Mouse (Mus musculus) adrenal gland, postnatal 14 days (tissue): ENCODE data around the gene Ano2. TPM values are rescaled to one million over a fixed set of nuclear protein-coding genes. Genes with fewer than 3 reads are reported as not detected.

Source experiments
- DNase-seq: peaks from one replicate; pipeline ENCODE4 v3.0.0; 2021; ENCODE audit warnings: mixed read lengths
- total RNA-seq: library from RNA; stranded (reverse); gene quantifications from 2 replicates; pipeline ENCODE4 v1.2.3, GENCODE M21; 2021

Gene Ano2
- total RNA-seq, 1 experiment from 2014 or later = not detected

DNA sequence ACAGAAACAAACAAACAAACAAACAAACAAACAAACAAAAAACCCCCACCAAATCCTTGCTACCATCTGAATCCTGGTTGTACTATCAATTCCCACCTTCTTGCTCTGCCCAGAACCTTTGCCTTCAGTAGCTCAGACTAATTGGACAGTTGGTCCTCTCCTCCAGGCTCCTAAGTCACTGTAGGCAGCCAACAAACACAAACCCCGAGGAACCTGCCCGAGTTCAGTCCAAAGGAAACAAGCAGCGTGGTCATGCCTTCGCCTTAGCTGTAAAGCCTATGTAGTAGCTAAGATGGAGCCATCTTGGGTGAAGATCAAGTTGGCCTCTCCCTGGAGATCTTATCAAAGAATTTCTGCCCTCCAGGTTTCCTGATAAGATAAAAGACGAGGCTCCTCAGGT lies 362.9 kb downstream of the Ano2 start:
- no peak for DNase-seq

DNA sequence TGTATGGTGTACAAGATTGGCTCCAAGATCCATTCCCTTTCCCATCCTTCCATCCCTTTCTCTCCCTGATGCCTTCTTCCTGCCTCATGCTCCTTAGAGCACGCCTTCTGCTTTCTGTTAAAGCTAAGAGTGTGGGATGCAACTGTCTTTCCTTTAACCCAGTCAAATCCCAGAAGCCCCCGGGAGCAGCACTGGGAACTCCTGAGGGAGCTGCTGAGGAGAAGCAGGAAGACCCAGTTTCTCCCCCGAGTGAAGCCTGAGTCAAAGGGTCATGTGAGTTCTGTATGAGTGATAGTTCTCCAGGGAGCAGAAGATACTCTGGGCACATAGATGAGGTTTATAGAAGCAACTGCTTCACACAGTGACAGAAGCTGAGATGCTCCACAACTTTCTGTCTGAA lies 367.5 kb downstream of the Ano2 start:
- DNase-seq = no peak

DNA sequence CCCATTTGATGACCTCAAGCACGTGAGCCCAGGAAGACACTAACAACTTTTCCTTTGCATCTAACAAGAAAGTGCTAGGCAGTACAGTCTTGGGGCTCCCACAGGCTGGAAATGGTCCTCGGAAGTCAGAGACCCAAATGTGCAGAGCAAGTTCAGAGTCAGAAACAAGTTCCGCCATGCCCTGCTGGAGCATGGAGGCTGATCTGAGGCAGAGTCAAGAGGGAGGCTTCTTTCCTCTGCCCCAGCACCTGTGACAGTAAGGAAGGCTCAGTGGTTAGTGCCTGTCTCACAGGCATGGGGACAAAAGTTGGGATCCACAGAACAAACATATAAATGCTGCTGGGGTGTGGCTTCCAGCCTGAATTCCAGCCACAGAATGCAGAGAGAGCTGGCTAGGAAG lies 390.3 kb downstream of the Ano2 start:
- no peak for DNase-seq

DNA sequence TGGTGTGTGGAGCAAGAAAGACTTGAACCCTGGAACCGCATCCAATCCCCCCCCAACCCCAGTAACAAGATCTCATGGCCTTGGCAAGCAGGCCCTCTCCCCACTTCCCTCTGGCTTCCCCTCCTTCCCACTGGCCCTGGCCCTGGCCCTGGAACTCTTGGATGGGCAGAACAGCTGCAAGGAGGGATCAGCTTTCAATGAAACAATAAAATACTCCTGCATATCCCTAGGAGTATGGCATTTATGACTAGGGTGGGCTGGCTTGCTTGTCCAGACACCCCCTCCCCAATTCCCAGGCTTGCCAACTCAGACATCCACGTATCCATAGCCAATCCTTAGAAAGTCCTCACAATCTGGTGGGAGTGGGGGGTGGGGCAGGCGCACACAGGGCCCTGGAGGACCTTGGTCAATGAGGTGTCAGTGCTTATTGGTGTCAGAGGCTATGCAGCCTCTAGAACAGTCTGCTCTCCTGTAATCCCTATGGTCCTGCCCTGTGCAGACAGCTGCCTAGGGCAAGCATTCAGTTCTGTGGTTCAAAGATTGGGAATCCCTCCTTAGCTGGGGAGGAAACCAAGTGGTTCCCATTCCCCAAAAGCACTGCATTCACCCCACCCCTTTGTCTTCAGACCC lies 396.2 kb downstream of the Ano2 start:
- no peak for DNase-seq

DNA sequence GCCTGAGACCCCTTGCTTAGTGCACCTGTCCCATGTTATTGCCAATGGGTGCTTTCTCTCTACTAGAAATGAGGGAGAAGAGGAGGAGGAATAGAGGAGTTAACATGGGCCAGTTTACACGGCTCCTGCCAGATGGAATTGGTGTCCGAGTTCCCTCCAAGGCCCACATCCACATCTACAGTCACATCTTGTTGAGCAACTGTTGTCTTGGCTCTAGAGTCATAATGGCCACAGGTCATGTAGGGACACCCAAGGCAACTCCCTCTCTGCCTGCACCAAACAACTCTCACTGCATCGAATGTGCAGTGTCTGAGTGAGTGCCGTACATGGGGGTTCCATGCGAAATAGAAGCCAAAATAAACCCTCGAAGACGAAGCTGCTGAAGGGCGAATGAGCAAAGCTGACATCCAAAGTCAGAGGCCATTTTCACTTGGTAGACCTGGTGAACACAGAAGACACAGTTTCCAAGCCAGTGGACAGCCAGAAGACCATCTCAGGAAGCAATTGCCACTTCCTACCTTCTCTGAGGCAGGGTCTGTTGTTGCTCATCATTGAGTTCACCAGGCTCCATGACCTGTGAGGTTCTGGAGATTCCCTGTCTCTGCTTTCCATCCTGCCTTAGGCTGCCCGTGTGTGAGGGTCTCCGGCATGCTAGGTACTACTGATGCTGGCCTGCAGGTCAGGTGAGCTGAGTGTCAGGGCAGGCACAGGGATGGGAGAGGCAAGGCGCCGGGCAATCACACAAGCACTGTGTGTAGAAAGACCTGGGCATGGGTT lies 398.5 kb downstream of the Ano2 start:
- DNase-seq = peak; percentile 20

Other genes with a start within 250 kb of the Ano2 start
- gene Cd9, start 195.6 kb upstream of the Ano2 start, total RNA-seq = 135 and 148 TPM in 2 replicates
- gene Vwf, start 143.6 kb upstream of the Ano2 start, total RNA-seq = 18.5 and 30.6 TPM in 2 replicates